Mouse (Mus musculus): ENCODE measurements at regions not wholly inside any gene's neighbourhood (a gene's known extent, or its start where the extent isn't known, plus 50 kb on each side); places are given as distances from the start of the nearest gene placed in this dataset.

- H3K9ac ChIP-seq (replicated peaks; ENCODE audit: low read depth, low read length) = no peak overlapping the region
- no peaks in the 10 kb centered on the region for H3K36me3 ChIP-seq (replicated peaks; ENCODE audit: control insufficient read depth, insufficient read depth, low read length)
- ATAC-seq (ENCODE audit: insufficient read depth, low read depth) (no peak), DNase-seq (ENCODE audit: low spot score) (no peak)
- 69% methylated on average over 3 of the region's 3 CpGs for WGBS
- no peak overlapping the region for H3K4me3 ChIP-seq (ENCODE audit: low read depth, low read length)
- TF ChIP-seq EP300 (IDR thresholded peaks at IDR 0.05; ENCODE audit: low read depth) (no peak), CTCF (IDR thresholded peaks at IDR 0.05; ENCODE audit: low read depth) (no peak)
- no peaks in the 10 kb centered on the region for H3K27me3 ChIP-seq (ENCODE audit: control insufficient read depth, insufficient read depth, low read length)
- H3K27ac ChIP-seq (ENCODE audit: low read depth) = no peak overlapping the region
- no peak overlapping the region for H3K4me2 ChIP-seq (ENCODE audit: low read depth, low read length)
- no peaks in the 10 kb centered on the region for H3K9me3 ChIP-seq (replicated peaks; ENCODE audit: control insufficient read depth, low read length)
- H3K4me1 ChIP-seq (ENCODE audit: control insufficient read depth, insufficient read depth) = no peaks in the 10 kb centered on the region
Observed at GRCm38 (mm10) chr4:9779594-9779993, 1094.7 kb upstream of the 2610301B20Rik start.

- H3K27me3 ChIP-seq (ENCODE audit: control insufficient read depth, insufficient read depth, low read length) = no peaks in the 10 kb centered on the region
- no peak overlapping the region for H3K4me3 ChIP-seq (ENCODE audit: low read depth, low read length)
- H3K9ac ChIP-seq (replicated peaks; ENCODE audit: low read depth, low read length) = no peak overlapping the region
- no peaks in the 10 kb centered on the region for H3K9me3 ChIP-seq (replicated peaks; ENCODE audit: control insufficient read depth, low read length)
- peak; percentile 52 for DNase-seq (ENCODE audit: low spot score)
- no peak for TF ChIP-seq EP300 (IDR thresholded peaks at IDR 0.05; ENCODE audit: low read depth)
- peak; percentile 76 for TF ChIP-seq CTCF (IDR thresholded peaks at IDR 0.05; ENCODE audit: low read depth)
- 32% methylated on average over 9 of the region's 9 CpGs for WGBS
- H3K36me3 ChIP-seq (replicated peaks; ENCODE audit: control insufficient read depth, insufficient read depth, low read length) = no peaks in the 10 kb centered on the region
- H3K4me1 ChIP-seq (ENCODE audit: control insufficient read depth, insufficient read depth) = no peaks in the 10 kb centered on the region
- no peak overlapping the region for H3K4me2 ChIP-seq (ENCODE audit: low read depth, low read length)
- ATAC-seq (ENCODE audit: insufficient read depth, low read depth) = peak; percentile 62; the same call in 1 of the 2 replicates
- no peak overlapping the region for H3K27ac ChIP-seq (ENCODE audit: low read depth)
Observed at GRCm38 (mm10) chr4:9780179-9780578, 1094.1 kb upstream of the 2610301B20Rik start.

- 35% methylated on average over 2 of the region's 2 CpGs for WGBS
- TF ChIP-seq EP300 (IDR thresholded peaks at IDR 0.05; ENCODE audit: low read depth) (no peak), CTCF (IDR thresholded peaks at IDR 0.05; ENCODE audit: low read depth) (no peak)
- H3K4me2 ChIP-seq (ENCODE audit: low read depth, low read length) = no peak overlapping the region
- H3K27me3 ChIP-seq (ENCODE audit: control insufficient read depth, insufficient read depth, low read length) = no peaks in the 10 kb centered on the region
- no peak overlapping the region for H3K4me3 ChIP-seq (ENCODE audit: low read depth, low read length)
- ATAC-seq (ENCODE audit: insufficient read depth, low read depth) (no peak), DNase-seq (ENCODE audit: low spot score) (no peak)
- H3K36me3 ChIP-seq (replicated peaks; ENCODE audit: control insufficient read depth, insufficient read depth, low read length) = no peaks in the 10 kb centered on the region
- no peak overlapping the region for H3K9ac ChIP-seq (replicated peaks; ENCODE audit: low read depth, low read length)
- H3K9me3 ChIP-seq (replicated peaks; ENCODE audit: control insufficient read depth, low read length) = no peaks in the 10 kb centered on the region
- no peaks in the 10 kb centered on the region for H3K4me1 ChIP-seq (ENCODE audit: control insufficient read depth, insufficient read depth)
- no peak overlapping the region for H3K27ac ChIP-seq (ENCODE audit: low read depth)
Observed at GRCm38 (mm10) chr4:9781318-9781717, 1093.0 kb upstream of the 2610301B20Rik start.

GRCm38 (mm10) chr4:9787795-9788365, 1086.4 kb upstream of the 2610301B20Rik start:
- TF ChIP-seq EP300 (IDR thresholded peaks at IDR 0.05; ENCODE audit: low read depth) (no peak), CTCF (IDR thresholded peaks at IDR 0.05; ENCODE audit: low read depth) (no peak)
- H3K27me3 ChIP-seq (ENCODE audit: control insufficient read depth, insufficient read depth, low read length) = no peaks in the 10 kb centered on the region
- no peak overlapping the region for H3K27ac ChIP-seq (ENCODE audit: low read depth)
- no peak overlapping the region for H3K4me3 ChIP-seq (ENCODE audit: low read depth, low read length)
- DNase-seq (ENCODE audit: low spot score) (no peak), ATAC-seq (ENCODE audit: insufficient read depth, low read depth) (no peak)
- no peak overlapping the region for H3K4me2 ChIP-seq (ENCODE audit: low read depth, low read length)
- WGBS = 34% methylated on average over 5 of the region's 5 CpGs
- H3K4me1 ChIP-seq (ENCODE audit: control insufficient read depth, insufficient read depth) = no peaks in the 10 kb centered on the region
- H3K36me3 ChIP-seq (replicated peaks; ENCODE audit: control insufficient read depth, insufficient read depth, low read length) = no peaks in the 10 kb centered on the region
- no peak overlapping the region for H3K9ac ChIP-seq (replicated peaks; ENCODE audit: low read depth, low read length)
- no peaks in the 10 kb centered on the region for H3K9me3 ChIP-seq (replicated peaks; ENCODE audit: control insufficient read depth, low read length)

- ATAC-seq (ENCODE audit: insufficient read depth, low read depth) = no peak
- TF ChIP-seq EP300 (IDR thresholded peaks at IDR 0.05; ENCODE audit: low read depth) = no peak
- no peak for TF ChIP-seq CTCF (IDR thresholded peaks at IDR 0.05; ENCODE audit: low read depth)
- 74% methylated on average over 8 of the region's 8 CpGs for WGBS
- no peak overlapping the region for H3K4me3 ChIP-seq (ENCODE audit: low read depth, low read length)
- H3K4me2 ChIP-seq (ENCODE audit: low read depth, low read length) = no peak overlapping the region
- H3K9ac ChIP-seq (replicated peaks; ENCODE audit: low read depth, low read length) = no peak overlapping the region
- no peaks in the 10 kb centered on the region for H3K36me3 ChIP-seq (replicated peaks; ENCODE audit: control insufficient read depth, insufficient read depth, low read length)
- no peak for DNase-seq (ENCODE audit: low spot score)
- no peaks in the 10 kb centered on the region for H3K27me3 ChIP-seq (ENCODE audit: control insufficient read depth, insufficient read depth, low read length)
- H3K27ac ChIP-seq (ENCODE audit: low read depth) = no peak overlapping the region
- H3K9me3 ChIP-seq (replicated peaks; ENCODE audit: control insufficient read depth, low read length) = no peaks in the 10 kb centered on the region
- H3K4me1 ChIP-seq (ENCODE audit: control insufficient read depth, insufficient read depth) = no peaks in the 10 kb centered on the region
Observed at GRCm38 (mm10) chr4:9790478-9790877, 1083.8 kb upstream of the 2610301B20Rik start.
